Mouse (Mus musculus) brain, embryonic 14.5 days (tissue): Measurements from ENCODE around the gene Gja5.

Experiments
- CTCF ChIP-seq: fragments of 200-500 bp; IDR thresholded peaks from 2 replicates; pipeline ENCODE4 v1.5.1; 2012; ENCODE audit warnings: inconsistent platforms, mild to moderate bottlenecking, moderate library complexity, borderline replicate concordance; ENCODE audit not compliant: insufficient read depth, insufficient read length; ENCODE audit errors: extremely low read depth
- POLR2A ChIP-seq: fragments of 200-500 bp; IDR thresholded peaks from 2 replicates; pipeline ENCODE4 v1.6.1; 2012; ENCODE audit warnings: mild to moderate bottlenecking, inconsistent platforms, borderline replicate concordance; ENCODE audit not compliant: poor library complexity, insufficient read depth, insufficient read length, severe bottlenecking; ENCODE audit errors: extremely low read depth

DNA sequence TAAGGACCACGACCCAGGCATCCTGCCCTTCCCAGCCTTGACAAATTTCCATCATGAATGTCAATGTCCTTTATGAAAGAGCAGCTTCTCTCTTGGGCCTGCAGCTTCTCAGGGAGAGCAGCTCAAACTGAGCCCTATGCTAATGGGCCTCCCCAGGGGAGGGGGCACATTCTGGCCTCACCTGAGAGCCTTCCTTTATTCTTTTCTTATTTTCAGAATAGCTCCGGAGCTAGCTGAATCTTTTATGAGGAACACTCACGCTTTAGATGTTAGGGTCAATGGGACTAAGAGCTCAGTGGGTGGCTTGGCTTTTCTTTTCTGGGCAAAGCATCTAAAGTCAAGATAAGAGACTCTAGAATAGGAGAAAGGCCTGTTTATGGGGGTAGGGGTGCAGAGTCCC is 88.0 kb downstream of the Gja5 start:
- TF ChIP-seq CTCF (no peak), POLR2A (no peak)
